Mouse (Mus musculus) bone marrow macrophage, adult 2 months (primary cell): ENCODE data around the gene Trmt2a.

ENCODE experiments used
- CTCF ChIP-seq: IDR thresholded peaks from 2 replicates; pipeline ENCODE4 v1.5.1; 2012; ENCODE audit warnings: low read depth, mild to moderate bottlenecking, low read length, moderate library complexity
- POLR2A ChIP-seq: IDR thresholded peaks from 2 replicates; pipeline ENCODE4 v1.6.1; 2012; ENCODE audit warnings: mild to moderate bottlenecking, low read depth, low read length, borderline replicate concordance

DNA sequence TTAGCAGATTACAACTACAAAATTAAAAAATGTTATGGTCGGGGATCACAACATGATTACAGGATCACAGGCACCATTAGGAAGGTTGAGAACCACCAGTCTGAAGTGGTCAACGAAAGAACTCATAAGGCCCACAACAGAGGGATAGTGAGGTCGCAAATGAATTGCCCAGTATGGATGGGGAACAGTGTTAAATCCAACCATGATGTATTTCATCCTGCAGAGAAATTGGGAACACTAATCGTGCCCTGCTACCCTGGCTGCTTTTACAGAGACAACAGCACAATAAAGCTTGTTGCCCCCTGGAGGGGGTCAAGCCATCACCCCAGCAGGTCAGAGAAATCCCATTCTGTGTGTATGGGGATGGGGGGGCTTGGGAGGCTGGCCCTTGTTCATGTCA, 1.8 kb downstream of the Trmt2a start:
- TF ChIP-seq CTCF = no peak
- no peak for TF ChIP-seq POLR2A
